Mouse (Mus musculus) embryonic fibroblast, embryonic 13.5 days (primary cell): Measurements from ENCODE around the gene Trim30b.

Experiments used
- CTCF ChIP-seq: IDR thresholded peaks from 2 replicates; pipeline ENCODE4 v1.5.1; 2011; ENCODE audit warnings: mild to moderate bottlenecking, control low read depth, low read length, moderate library complexity, borderline replicate concordance; ENCODE audit not compliant: insufficient read depth
- POLR2A ChIP-seq: IDR thresholded peaks from 2 replicates; pipeline ENCODE4 v1.6.1; 2011; ENCODE audit warnings: low read depth, mild to moderate bottlenecking, control low read depth, low read length, moderate library complexity

DNA sequence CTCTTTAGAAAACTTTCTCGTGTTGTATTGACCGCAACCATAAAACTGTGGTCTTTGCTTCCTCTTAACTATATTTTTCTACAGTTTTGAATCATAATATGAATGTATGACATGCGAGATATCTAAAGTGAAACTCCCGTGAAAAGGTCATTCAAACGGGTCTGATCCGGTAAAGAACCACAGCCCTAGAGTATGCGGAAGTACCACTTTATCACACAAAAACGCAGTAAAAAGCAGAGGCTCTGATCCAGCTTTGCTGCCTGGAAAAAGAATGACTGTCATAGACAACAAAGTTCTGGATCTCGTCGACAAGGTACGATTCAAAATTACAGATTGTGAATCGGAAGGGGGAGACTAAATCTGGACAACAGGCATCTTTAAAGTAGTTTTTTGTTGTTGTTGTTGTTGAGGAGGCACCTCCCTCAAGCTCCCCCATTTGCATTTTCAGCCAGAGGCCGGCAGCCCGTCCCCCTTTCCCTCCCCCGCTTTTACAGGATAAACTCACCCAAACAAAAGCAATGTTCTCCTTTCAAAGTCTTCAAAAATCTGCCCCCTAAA lies 54.8 kb downstream of the Trim30b start:
- TF ChIP-seq CTCF = no peak
- no peak for TF ChIP-seq POLR2A
